Mouse (Mus musculus) forebrain, postnatal 0 days (tissue): ENCODE measurements around the gene Naa20. TPM values are rescaled to one million over a fixed set of nuclear protein-coding genes. Genes with fewer than 3 reads are reported as not detected.

Experiments used
- ATAC-seq: fragments of 200-750 bp; cut with Nextera tagmentation; 2 replicates; pipeline ENCODE4 v1.8.0; 2017; ENCODE audit warnings: mild to moderate bottlenecking, moderate library complexity
- DNase-seq: peaks from one replicate; pipeline ENCODE4 v3.0.0-alpha.2; 2015
- H3K27ac ChIP-seq: fragments of 300-500 bp; sonication (generic); 2 replicates; pipeline ENCODE4 v1.5.1; 2014; ENCODE audit warnings: low read depth, mild to moderate bottlenecking, antibody characterized with exemption, low read length, moderate library complexity, mixed read lengths
- H3K27me3 ChIP-seq: fragments of 300-500 bp; sonication (generic); 2 replicates; pipeline ENCODE4 v1.6.1; 2014; ENCODE audit warnings: mild to moderate bottlenecking, low read length, mixed read lengths; ENCODE audit not compliant: insufficient read depth
- H3K36me3 ChIP-seq: fragments of 300-500 bp; sonication (generic); 2 replicates; pipeline ENCODE4 v1.6.1; 2014; ENCODE audit warnings: mild to moderate bottlenecking, moderate library complexity; ENCODE audit not compliant: insufficient read depth
- H3K4me1 ChIP-seq: fragments of 300-500 bp; sonication (generic); 2 replicates; pipeline ENCODE4 v1.6.1; 2014; ENCODE audit warnings: antibody characterized with exemption; ENCODE audit not compliant: insufficient read depth
- H3K4me2 ChIP-seq: fragments of 300-500 bp; sonication (generic); 2 replicates; pipeline ENCODE4 v1.6.1; 2014; ENCODE audit warnings: low read depth, mild to moderate bottlenecking, moderate library complexity
- H3K4me3 ChIP-seq: fragments of 300-500 bp; sonication (generic); 2 replicates; pipeline ENCODE4 v1.5.1; 2014; ENCODE audit warnings: low read depth, low read length, mixed read lengths
- H3K9ac ChIP-seq: fragments of 300-500 bp; sonication (generic); 2 replicates; pipeline ENCODE4 v1.6.1; 2014; ENCODE audit warnings: mild to moderate bottlenecking
- H3K9me3 ChIP-seq: fragments of 300-500 bp; sonication (generic); 2 replicates; pipeline ENCODE4 v1.6.1; 2016; ENCODE audit warnings: low read length
- CTCF ChIP-seq: sonication (generic); IDR thresholded peaks from 2 replicates; pipeline ENCODE4 v1.5.1; 2016; ENCODE audit warnings: antibody characterized with exemption, control low read depth, low read depth
- WGBS: fragments of 180-500 bp; shearing (Covaris S2); extraction: QIAGEN DNeasy Blood & Tissue Kit; methylation state at CpG from one replicate; pipeline ENCODE4 v1.1.7; 2014; 5-methylcytosine and 5-hydroxymethylcytosine counted together
- microRNA-seq, 2 experiments: library from miRNA; unstranded; fragments of <30 nt; microRNA quantifications; one replicate each; pipeline ENCODE4; 2016
- polyA plus RNA-seq: library from polyadenylated mRNA; unstranded; fragments of >200 nt; fragmentation: Nextera tagmentation; extraction: Ambion mirVana; gene quantifications from 2 replicates; pipeline ENCODE4 v1.2.1, GENCODE M21; 2015
- total RNA-seq: library from RNA; depleted of rRNA; stranded (reverse); fragments of >200 nt; gene quantifications from 2 replicates; pipeline ENCODE4 v1.2.3, GENCODE M21; 2014; rRNA removed

The Naa20 gene
- total and polyA plus RNA-seq, 2 experiments from 2014 or later = 124 to 152 TPM

GRCm38 (mm10) chr2:145955844-145956243, 53.9 kb downstream of the Naa20 start:
- ATAC-seq = no peak
- no peak overlapping the region for H3K27ac ChIP-seq
- no peaks in the 10 kb centered on the region for H3K4me1 ChIP-seq
- no peaks in the 10 kb centered on the region for H3K9me3 ChIP-seq
- H3K4me3 ChIP-seq = no peak overlapping the region
- no peak for DNase-seq
- no peak overlapping the region for H3K4me2 ChIP-seq
- no peaks in the 10 kb centered on the region for H3K36me3 ChIP-seq
- 19% methylated on average over 10 of the region's 10 CpGs for WGBS
- H3K27me3 ChIP-seq = no peaks in the 10 kb centered on the region
- H3K9ac ChIP-seq = no peak overlapping the region
- no peak for TF ChIP-seq CTCF

GRCm38 (mm10) chr2:145956318-145956717, 54.4 kb downstream of the Naa20 start:
- ATAC-seq (no peak), DNase-seq (no peak)
- Histone ChIP-seq H3K9ac (no peak overlapping the region), H3K27ac (no peak overlapping the region), H3K4me3 (no peak overlapping the region), H3K4me2 (no peak overlapping the region), H3K9me3 (no peaks in the 10 kb centered on the region), H3K27me3 (no peaks in the 10 kb centered on the region), H3K4me1 (no peaks in the 10 kb centered on the region), H3K36me3 (no peaks in the 10 kb centered on the region)
- no peak for TF ChIP-seq CTCF
- 17% methylated on average over 5 of the region's 5 CpGs for WGBS

- Histone ChIP-seq H3K4me2 (no peak overlapping the region), H3K36me3 (no peaks in the 10 kb centered on the region), H3K4me1 (no peaks in the 10 kb centered on the region), H3K9ac (no peak overlapping the region), H3K27ac (no peak overlapping the region), H3K4me3 (no peak overlapping the region), H3K27me3 (no peaks in the 10 kb centered on the region), H3K9me3 (no peaks in the 10 kb centered on the region)
- DNase-seq (peak; percentile 69), ATAC-seq (peak; percentile 80)
- WGBS = 9% methylated on average over 4 of the region's 4 CpGs
- TF ChIP-seq CTCF = peak; percentile 87
These were observed 55.6 kb downstream of the Naa20 start for GRCm38 (mm10) chr2:145957450-145957849.

GRCm38 (mm10) chr2:145958097-145958496, 56.2 kb downstream of the Naa20 start:
- Histone ChIP-seq H3K9me3 (no peaks in the 10 kb centered on the region), H3K4me3 (no peak overlapping the region), H3K4me1 (no peaks in the 10 kb centered on the region), H3K4me2 (no peak overlapping the region), H3K27ac (no peak overlapping the region), H3K9ac (no peak overlapping the region), H3K36me3 (no peaks in the 10 kb centered on the region), H3K27me3 (no peaks in the 10 kb centered on the region)
- WGBS = 66% methylated on average over 6 of the region's 6 CpGs
- DNase-seq (no peak), ATAC-seq (no peak)
- no peak for TF ChIP-seq CTCF

- Histone ChIP-seq H3K27me3 (no peaks in the 10 kb centered on the region), H3K4me1 (no peaks in the 10 kb centered on the region), H3K4me3 (no peak overlapping the region), H3K27ac (no peak overlapping the region), H3K36me3 (no peaks in the 10 kb centered on the region), H3K9ac (no peak overlapping the region), H3K4me2 (no peak overlapping the region), H3K9me3 (no peaks in the 10 kb centered on the region)
- no peak for TF ChIP-seq CTCF
- WGBS = 43% methylated on average over 7 of the region's 7 CpGs
- no peak for DNase-seq
- peak; percentile 34; the same call in 1 of the 2 replicates for ATAC-seq
These were observed 56.7 kb downstream of the Naa20 start for GRCm38 (mm10) chr2:145958551-145958950.

- no peaks in the 10 kb centered on the region for H3K9me3 ChIP-seq
- no peaks in the 10 kb centered on the region for H3K36me3 ChIP-seq
- no peak overlapping the region for H3K9ac ChIP-seq
- no peak overlapping the region for H3K4me2 ChIP-seq
- WGBS = 62% methylated on average over 5 of the region's 5 CpGs
- ATAC-seq (no peak), DNase-seq (no peak)
- H3K27me3 ChIP-seq = no peaks in the 10 kb centered on the region
- H3K4me1 ChIP-seq = no peaks in the 10 kb centered on the region
- TF ChIP-seq CTCF = 0 out of 2 replicates have a peak, but pooled peaks have one; percentile 13
- H3K4me3 ChIP-seq = no peak overlapping the region
- H3K27ac ChIP-seq = no peak overlapping the region
These were observed 60.0 kb downstream of the Naa20 start for GRCm38 (mm10) chr2:145961861-145962260.

Small RNA genes within 50 kb of the gene (microRNA-seq; reads per million reads assigned to microRNA genes)
- 0 reads per million in 2 experiments for gene Gm25026

Other genes starting within 250 kb of the Naa20 start
- gene Rin2, start 226.9 kb upstream of the Naa20 start, total RNA-seq = 8.2 and 12.7 TPM in 2 replicates
- 6.9 and 9.9 TPM in 2 replicates for gene Rin2, start 226.9 kb upstream of the Naa20 start, polyA plus RNA-seq
- 2.5 and 7.4 TPM in 2 replicates for gene Cfap61, start 32.7 kb downstream of the Naa20 start, total RNA-seq
- 2.3 and 3.9 TPM in 2 replicates for gene Cfap61, start 32.7 kb downstream of the Naa20 start, polyA plus RNA-seq
- 24.5 and 30.5 TPM in 2 replicates for gene Crnkl1, start 32.9 kb downstream of the Naa20 start, total RNA-seq
- 13.0 and 15.5 TPM in 2 replicates for gene Crnkl1, start 32.9 kb downstream of the Naa20 start, polyA plus RNA-seq